Mouse (Mus musculus): ENCODE results near the gene Tbc1d2. TPM values are rescaled to one million over a fixed set of nuclear protein-coding genes. Genes with fewer than 3 reads are reported as not detected.
"Not testable (repeated sequence)": the region's sequence is repeated elsewhere in the genome, so short reads cannot be mapped to it uniquely, and the experiment has no call there.

Gene Tbc1d2
- polyA plus RNA-seq, 1 experiment from 2014 or later = 1.3 TPM

GRCm38 (mm10) chr4:46582024-46582423, 68.0 kb downstream of the Tbc1d2 start:
- ATAC-seq; H3K27ac ChIP-seq (ENCODE audit: low read depth, low read length): not testable (repeated sequence)
- 90% methylated on average over 9 of the region's 9 CpGs for WGBS

GRCm38 (mm10) chr4:46581577-46581976, 68.4 kb downstream of the Tbc1d2 start:
- not testable (repeated sequence) for H3K9ac ChIP-seq (ENCODE audit: low read depth, low read length); H3K27me3 ChIP-seq (replicated peaks; ENCODE audit: control insufficient read depth, insufficient read depth, low read length); H3K4me3 ChIP-seq (ENCODE audit: low read length); H3K36me3 ChIP-seq (ENCODE audit: control insufficient read depth, insufficient read depth, low read length); H3K4me1 ChIP-seq (ENCODE audit: control insufficient read depth, insufficient read depth, low read depth, low read length); H3K27ac ChIP-seq (ENCODE audit: low read depth, low read length); H3K4me2 ChIP-seq (ENCODE audit: low read length); ATAC-seq
- H3K9me3 ChIP-seq (ENCODE audit: control insufficient read depth, low read length) = peaks cover 15% of the 10 kb centered on the region
- 95% methylated on average over 22 of the region's 22 CpGs for WGBS

More at GRCm38 (mm10) chr4:46582024-46582423, 68.0 kb downstream of the Tbc1d2 start:
- H3K36me3 ChIP-seq (ENCODE audit: control insufficient read depth, insufficient read depth, low read length); H3K27me3 ChIP-seq (replicated peaks; ENCODE audit: control insufficient read depth, insufficient read depth, low read length); H3K4me3 ChIP-seq (ENCODE audit: low read length); H3K9ac ChIP-seq (ENCODE audit: low read depth, low read length); H3K4me1 ChIP-seq (ENCODE audit: control insufficient read depth, insufficient read depth, low read depth, low read length); H3K4me2 ChIP-seq (ENCODE audit: low read length): not testable (repeated sequence)
- H3K9me3 ChIP-seq (ENCODE audit: control insufficient read depth, low read length) = peaks cover 15% of the 10 kb centered on the region

GRCm38 (mm10) chr4:46580799-46581243, 69.2 kb downstream of the Tbc1d2 start:
- not testable (repeated sequence) for H3K4me3 ChIP-seq (ENCODE audit: low read length); H3K36me3 ChIP-seq (ENCODE audit: control insufficient read depth, insufficient read depth, low read length); H3K27me3 ChIP-seq (replicated peaks; ENCODE audit: control insufficient read depth, insufficient read depth, low read length); H3K4me2 ChIP-seq (ENCODE audit: low read length); H3K9ac ChIP-seq (ENCODE audit: low read depth, low read length); H3K4me1 ChIP-seq (ENCODE audit: control insufficient read depth, insufficient read depth, low read depth, low read length); H3K27ac ChIP-seq (ENCODE audit: low read depth, low read length); ATAC-seq
- H3K9me3 ChIP-seq (ENCODE audit: control insufficient read depth, low read length) = peaks cover 15% of the 10 kb centered on the region
- 94% methylated on average over 15 of the region's 15 CpGs for WGBS

DNA sequence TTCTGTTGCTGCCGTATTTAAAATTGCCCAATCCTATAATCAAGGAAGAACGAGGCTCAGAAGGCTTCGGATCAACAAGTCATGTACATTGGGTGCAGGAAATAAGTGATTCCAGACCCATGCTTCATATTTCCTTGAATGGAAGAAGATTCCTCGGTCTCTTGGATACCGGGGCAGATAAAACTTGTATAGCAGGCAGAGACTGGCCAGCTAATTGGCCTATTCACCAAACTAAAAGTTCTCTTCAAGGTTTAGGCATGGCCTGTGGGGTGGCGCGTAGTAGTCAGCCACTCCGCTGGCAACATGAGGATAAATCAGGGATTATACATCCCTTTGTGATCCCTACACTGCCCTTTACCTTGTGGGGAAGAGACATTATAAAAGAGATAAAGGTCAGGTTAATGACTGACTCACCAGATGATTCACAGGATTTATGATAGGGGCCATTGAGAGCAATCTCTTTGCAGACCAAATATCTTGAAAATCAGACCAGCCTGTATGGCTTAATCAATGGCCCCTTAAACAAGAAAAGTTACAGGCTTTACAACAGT, 71.1 kb downstream of the Tbc1d2 start:
- not testable (repeated sequence) for H3K9ac ChIP-seq (ENCODE audit: low read depth, low read length); H3K36me3 ChIP-seq (ENCODE audit: control insufficient read depth, insufficient read depth, low read length); ATAC-seq; H3K4me2 ChIP-seq (ENCODE audit: low read length); H3K27ac ChIP-seq (ENCODE audit: low read depth, low read length); H3K4me1 ChIP-seq (ENCODE audit: control insufficient read depth, insufficient read depth, low read depth, low read length); H3K27me3 ChIP-seq (replicated peaks; ENCODE audit: control insufficient read depth, insufficient read depth, low read length); H3K4me3 ChIP-seq (ENCODE audit: low read length)
- WGBS = 89% methylated on average over 8 of the region's 8 CpGs
- peaks cover 19% of the 10 kb centered on the region for H3K9me3 ChIP-seq (ENCODE audit: control insufficient read depth, low read length)

DNA sequence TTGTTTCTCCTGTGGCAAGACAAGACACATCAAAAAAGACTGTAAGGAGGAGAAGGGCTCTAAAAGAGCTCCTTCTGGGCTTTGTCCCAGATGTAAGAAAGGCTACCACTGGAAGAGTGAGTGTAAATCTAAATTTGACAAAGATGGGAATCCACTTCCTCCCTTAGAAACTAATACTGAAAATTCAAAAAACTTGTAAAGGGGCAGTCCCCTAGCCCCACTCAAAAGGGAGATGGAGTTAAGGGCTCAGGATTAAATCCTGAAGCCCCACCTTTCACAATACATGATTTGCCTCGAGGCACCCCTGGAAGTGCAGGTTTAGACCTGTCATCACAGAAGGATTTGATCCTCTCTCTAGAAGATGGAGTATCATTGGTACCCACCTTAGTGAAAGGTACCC, 71.8 kb downstream of the Tbc1d2 start:
- no peak overlapping the region for H3K27ac ChIP-seq (ENCODE audit: low read depth, low read length)
- 89% methylated on average over 1 of the region's 1 CpGs for WGBS
- no peak for ATAC-seq
- H3K4me1 ChIP-seq (ENCODE audit: control insufficient read depth, insufficient read depth, low read depth, low read length) = no peaks in the 10 kb centered on the region
- no peak overlapping the region for H3K4me3 ChIP-seq (ENCODE audit: low read length)
- H3K36me3 ChIP-seq (ENCODE audit: control insufficient read depth, insufficient read depth, low read length) = peaks cover 8% of the 10 kb centered on the region
- H3K9ac ChIP-seq (ENCODE audit: low read depth, low read length) = no peak overlapping the region
- peaks cover 19% of the 10 kb centered on the region for H3K9me3 ChIP-seq (ENCODE audit: control insufficient read depth, low read length)
- no peaks in the 10 kb centered on the region for H3K27me3 ChIP-seq (replicated peaks; ENCODE audit: control insufficient read depth, insufficient read depth, low read length)
- H3K4me2 ChIP-seq (ENCODE audit: low read length) = no peak overlapping the region

DNA sequence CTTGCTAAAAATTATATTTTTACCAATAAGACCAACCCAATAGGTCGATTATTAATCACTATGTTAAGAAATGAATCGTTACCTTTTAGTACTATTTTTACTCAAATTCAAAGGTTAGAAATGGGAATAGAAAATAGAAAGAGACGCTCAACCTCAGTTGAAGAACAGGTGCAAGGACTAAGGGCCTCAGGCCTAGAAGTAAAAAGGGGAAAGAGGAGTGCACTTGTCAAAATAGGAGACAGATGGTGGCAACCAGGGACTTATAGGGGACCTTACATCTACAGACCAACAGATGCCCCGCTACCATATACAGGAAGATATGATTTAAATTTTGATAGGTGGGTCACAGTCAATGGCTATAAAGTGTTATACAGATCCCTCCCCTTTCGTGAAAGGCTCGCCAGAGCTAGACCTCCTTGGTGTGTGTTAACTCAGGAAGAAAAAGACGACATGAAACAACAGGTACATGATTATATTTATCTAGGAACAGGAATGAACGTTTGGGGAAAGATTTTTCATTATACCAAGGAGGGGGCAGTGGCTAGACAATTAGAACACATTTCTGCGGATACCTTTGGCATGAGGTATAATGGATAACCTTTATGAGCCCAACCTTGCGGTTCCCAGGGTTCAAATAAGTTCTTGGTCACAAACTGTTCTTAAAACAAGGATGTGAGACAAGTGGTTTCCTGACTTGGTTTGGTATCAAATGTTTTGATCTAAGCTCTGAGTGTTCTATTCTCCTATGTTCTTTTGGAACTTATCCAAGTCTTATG, 74.3 kb downstream of the Tbc1d2 start:
- H3K9me3 ChIP-seq (ENCODE audit: control insufficient read depth, low read length) = peaks cover 14% of the 10 kb centered on the region
- not testable (repeated sequence) for ATAC-seq
- WGBS = 91% methylated on average over 6 of the region's 10 CpGs

DNA sequence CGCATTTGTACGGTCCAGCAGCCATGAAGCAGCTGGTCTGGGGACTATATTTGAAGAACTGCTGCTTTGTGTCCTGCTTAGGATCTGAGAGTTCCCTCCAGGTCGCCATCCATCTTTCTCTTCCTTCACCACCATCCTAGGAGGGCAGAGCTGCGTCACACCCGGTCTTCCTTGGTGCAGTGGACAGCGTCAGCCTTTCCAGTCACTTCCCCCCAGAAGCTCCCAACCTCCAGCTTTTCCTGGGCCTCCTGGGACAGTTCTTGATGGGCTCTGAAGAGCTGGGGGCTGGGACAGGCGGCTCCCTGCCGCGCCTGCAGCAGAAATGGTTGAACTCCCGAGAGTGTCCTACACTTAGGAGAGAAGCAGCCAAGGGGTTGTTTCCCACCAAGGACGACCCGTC, 75.2 kb downstream of the Tbc1d2 start:
- Histone ChIP-seq H3K9me3 (ENCODE audit: control insufficient read depth, low read length) (peaks cover 13% of the 10 kb centered on the region; the same call in 1 of the 2 replicates), H3K4me3 (ENCODE audit: low read length) (no peak overlapping the region), H3K36me3 (ENCODE audit: control insufficient read depth, insufficient read depth, low read length) (peaks cover 8% of the 10 kb centered on the region), H3K27ac (ENCODE audit: low read depth, low read length) (no peak overlapping the region), H3K4me2 (ENCODE audit: low read length) (no peak overlapping the region), H3K4me1 (ENCODE audit: control insufficient read depth, insufficient read depth, low read depth, low read length) (no peaks in the 10 kb centered on the region), H3K9ac (ENCODE audit: low read depth, low read length) (no peak overlapping the region), H3K27me3 (replicated peaks; ENCODE audit: control insufficient read depth, insufficient read depth, low read length) (no peaks in the 10 kb centered on the region)
- ATAC-seq = no peak
- WGBS = 83% methylated on average over 10 of the region's 12 CpGs

More for the DNA sequence above, 74.3 kb downstream of the Tbc1d2 start:
- H3K9ac ChIP-seq (ENCODE audit: low read depth, low read length); H3K4me3 ChIP-seq (ENCODE audit: low read length); H3K27me3 ChIP-seq (replicated peaks; ENCODE audit: control insufficient read depth, insufficient read depth, low read length); H3K4me1 ChIP-seq (ENCODE audit: control insufficient read depth, insufficient read depth, low read depth, low read length); H3K36me3 ChIP-seq (ENCODE audit: control insufficient read depth, insufficient read depth, low read length); H3K27ac ChIP-seq (ENCODE audit: low read depth, low read length); H3K4me2 ChIP-seq (ENCODE audit: low read length): not testable (repeated sequence)

DNA sequence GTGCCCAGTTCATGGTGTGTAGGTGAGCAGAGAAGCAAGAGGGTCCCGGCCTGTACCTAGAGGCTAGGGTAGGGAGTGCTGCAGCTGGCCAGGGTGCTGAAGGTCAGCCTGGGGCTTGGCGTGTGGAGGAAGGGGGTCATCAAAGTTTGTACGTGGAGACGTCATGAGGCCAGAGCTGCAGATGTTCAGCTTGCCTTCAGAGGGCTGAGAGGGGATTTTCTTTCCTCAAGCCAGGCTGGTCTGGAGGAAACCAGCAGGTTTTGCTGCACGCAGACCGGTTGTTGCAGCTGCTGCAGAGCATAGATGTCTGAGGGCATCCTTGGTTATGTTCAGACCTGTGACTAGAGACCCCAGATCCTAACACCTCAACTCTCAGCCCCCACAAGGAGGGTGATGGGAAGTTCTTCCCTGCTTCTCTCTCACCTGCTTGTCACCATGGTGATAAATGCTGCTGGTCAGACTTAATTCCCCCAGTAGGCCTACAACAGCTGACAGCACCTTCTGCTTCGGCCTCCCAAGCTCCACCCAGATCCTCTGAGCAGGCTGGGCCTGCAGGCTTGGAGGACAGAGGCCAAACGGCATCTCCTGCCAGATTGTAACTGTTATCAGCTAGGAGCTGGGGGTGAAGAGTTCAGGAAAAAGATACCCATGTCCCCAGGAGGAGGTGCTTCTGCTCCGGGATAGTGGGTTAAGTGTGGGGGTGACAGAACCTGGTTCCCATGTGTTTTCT, 75.8 kb downstream of the Tbc1d2 start:
- H3K36me3 ChIP-seq (ENCODE audit: control insufficient read depth, insufficient read depth, low read length) = peaks cover 8% of the 10 kb centered on the region
- WGBS = 59% methylated on average over 9 of the region's 9 CpGs
- H3K4me2 ChIP-seq (ENCODE audit: low read length) = no peak overlapping the region
- H3K4me1 ChIP-seq (ENCODE audit: control insufficient read depth, insufficient read depth, low read depth, low read length) = no peaks in the 10 kb centered on the region
- no peak for ATAC-seq
- H3K4me3 ChIP-seq (ENCODE audit: low read length) = no peak overlapping the region
- peaks cover 13% of the 10 kb centered on the region; the same call in 1 of the 2 replicates for H3K9me3 ChIP-seq (ENCODE audit: control insufficient read depth, low read length)
- H3K27ac ChIP-seq (ENCODE audit: low read depth, low read length) = no peak overlapping the region
- H3K27me3 ChIP-seq (replicated peaks; ENCODE audit: control insufficient read depth, insufficient read depth, low read length) = no peaks in the 10 kb centered on the region
- no peak overlapping the region for H3K9ac ChIP-seq (ENCODE audit: low read depth, low read length)

DNA sequence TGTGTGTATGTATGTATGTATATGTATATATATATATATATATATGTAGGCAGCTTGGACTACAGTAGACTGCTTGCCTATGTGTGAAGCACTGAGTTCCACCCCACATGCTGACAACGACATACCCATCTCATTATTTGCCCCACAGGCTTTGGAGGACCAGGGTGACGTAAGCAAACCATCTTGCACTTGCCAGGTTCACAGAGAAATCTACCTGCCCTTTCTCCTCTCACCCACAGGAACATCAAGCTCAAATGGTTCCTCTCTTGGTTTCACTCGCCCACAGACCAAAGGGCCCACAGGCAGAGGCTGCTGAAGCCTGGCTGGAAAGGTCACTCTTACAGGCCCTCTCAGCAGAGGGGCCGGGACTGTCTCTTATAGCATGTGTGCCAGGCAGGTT, 77.4 kb downstream of the Tbc1d2 start:
- no peak overlapping the region for H3K4me2 ChIP-seq (ENCODE audit: low read length)
- no peak for ATAC-seq
- H3K27me3 ChIP-seq (replicated peaks; ENCODE audit: control insufficient read depth, insufficient read depth, low read length) = no peaks in the 10 kb centered on the region
- H3K36me3 ChIP-seq (ENCODE audit: control insufficient read depth, insufficient read depth, low read length) = peaks cover 8% of the 10 kb centered on the region
- H3K9ac ChIP-seq (ENCODE audit: low read depth, low read length) = no peak overlapping the region
- H3K27ac ChIP-seq (ENCODE audit: low read depth, low read length) = no peak overlapping the region
- 82% methylated on average over 4 of the region's 4 CpGs for WGBS
- peaks cover 7% of the 10 kb centered on the region; the same call in 1 of the 2 replicates for H3K9me3 ChIP-seq (ENCODE audit: control insufficient read depth, low read length)
- H3K4me1 ChIP-seq (ENCODE audit: control insufficient read depth, insufficient read depth, low read depth, low read length) = no peaks in the 10 kb centered on the region
- H3K4me3 ChIP-seq (ENCODE audit: low read length) = no peak overlapping the region
